Mouse (Mus musculus) CH12.LX (cell line): Measurements from ENCODE around the gene Brsk1.

Experiments used
- EP300 ChIP-seq: IDR thresholded peaks from 2 replicates; pipeline ENCODE4 v1.6.1; 2011; ENCODE audit warnings: low read length, improper control_type of control experiment
- HCFC1 ChIP-seq: IDR thresholded peaks from 2 replicates; pipeline ENCODE4 v1.6.1; 2012; ENCODE audit warnings: low read depth, mild to moderate bottlenecking, inconsistent platforms, low read length, improper control_type of control experiment
- MAX ChIP-seq: IDR thresholded peaks from 2 replicates; pipeline ENCODE4 v1.6.1; 2011; ENCODE audit warnings: low read length, improper control_type of control experiment
- POLR2A ChIP-seq: IDR thresholded peaks from 2 replicates; pipeline ENCODE4 v1.6.1; 2011; ENCODE audit warnings: low read depth, mild to moderate bottlenecking, improper control_type of control experiment, low read length
- USF1 ChIP-seq: IDR thresholded peaks from 2 replicates; pipeline ENCODE4 v1.6.1; 2014; ENCODE audit warnings: low read depth, mild to moderate bottlenecking, inconsistent platforms, low read length, improper control_type of control experiment

GRCm38 (mm10) chr7:4731090-4731489, 40.7 kb downstream of the Brsk1 start:
- no peak for TF ChIP-seq MAX
- TF ChIP-seq USF1 = no peak
- no peak for TF ChIP-seq POLR2A
- TF ChIP-seq HCFC1 = no peak
- TF ChIP-seq EP300 = no peak
